Mouse (Mus musculus): ENCODE measurements at regions not wholly inside any gene's neighbourhood (a gene's known extent, or its start where the extent isn't known, plus 50 kb on each side); places are given as distances from the start of the nearest gene placed in this dataset.

- TF ChIP-seq CTCF (IDR thresholded peaks at IDR 0.05; ENCODE audit: insufficient read depth, low read depth, low read length) = no peak
- TF ChIP-seq POLR2A (IDR thresholded peaks at IDR 0.05; ENCODE audit: insufficient read depth, low read depth, low read length) = no peak
Measured at GRCm38 (mm10) chr2:59416491-59417195, 67.8 kb upstream of the Dapl1 start.

Measured in olfactory bulb, adult 2 months (tissue).